Mouse (Mus musculus): ENCODE measurements around the gene Slc9b1.

Gene Slc9b1

GRCm38 (mm10) chr3:135395085-135395484 lies 47.3 kb downstream of the Slc9b1 start:
- no peak for DNase-seq

GRCm38 (mm10) chr3:135396081-135396480 lies 48.3 kb downstream of the Slc9b1 start:
- DNase-seq: no peak

- DNase-seq: no peak
Measured at GRCm38 (mm10) chr3:135397112-135397511, 49.3 kb downstream of the Slc9b1 start.

GRCm38 (mm10) chr3:135402201-135402658 lies 54.4 kb downstream of the Slc9b1 start:
- peak; percentile 85 to 90 for DNase-seq

- DNase-seq: no peak
Measured at GRCm38 (mm10) chr3:135403211-135403610, 55.4 kb downstream of the Slc9b1 start.

GRCm38 (mm10) chr3:135403856-135404255 lies 56.0 kb downstream of the Slc9b1 start:
- DNase-seq: no peak

GRCm38 (mm10) chr3:135404599-135404998 lies 56.8 kb downstream of the Slc9b1 start:
- DNase-seq: no peak

- no peak for DNase-seq
Measured at GRCm38 (mm10) chr3:135407351-135407750, 59.5 kb downstream of the Slc9b1 start.

GRCm38 (mm10) chr3:135409219-135409618 lies 61.4 kb downstream of the Slc9b1 start:
- no peak for DNase-seq

- DNase-seq: no peak
Measured at GRCm38 (mm10) chr3:135411056-135411455, 63.2 kb downstream of the Slc9b1 start.

GRCm38 (mm10) chr3:135411824-135412223 lies 64.0 kb downstream of the Slc9b1 start:
- peak in 1 of 2 experiments; percentile 31 for DNase-seq

- DNase-seq: no peak
Measured at GRCm38 (mm10) chr3:135417245-135417644, 69.4 kb downstream of the Slc9b1 start.

- no peak for DNase-seq
Measured at GRCm38 (mm10) chr3:135417799-135418198, 70.0 kb downstream of the Slc9b1 start.

GRCm38 (mm10) chr3:135420542-135421309 lies 72.9 kb downstream of the Slc9b1 start:
- no peak for DNase-seq

GRCm38 (mm10) chr3:135421310-135421594 lies 73.4 kb downstream of the Slc9b1 start:
- DNase-seq: no peak

GRCm38 (mm10) chr3:135422232-135422855 lies 74.5 kb downstream of the Slc9b1 start:
- DNase-seq: no peak

- DNase-seq: peak; percentile 88 to 93
Measured at GRCm38 (mm10) chr3:135422856-135423607, 75.2 kb downstream of the Slc9b1 start.

- no peak for DNase-seq
Measured at GRCm38 (mm10) chr3:135423608-135424212, 75.9 kb downstream of the Slc9b1 start, which contains the start of gene Cisd2. Gene Cisd2 (minus strand): TSS chr3:135423925.

GRCm38 (mm10) chr3:135436901-135437616 lies 89.2 kb downstream of the Slc9b1 start:
- no peak for DNase-seq

- peak; percentile 99 to 100 for DNase-seq
Measured at GRCm38 (mm10) chr3:135437758-135438495, 90.1 kb downstream of the Slc9b1 start, which contains the start of gene Ube2d3. Gene Ube2d3 (plus strand): TSS chr3:135438149.

- peak; percentile 96 to 97 for DNase-seq
Measured at GRCm38 (mm10) chr3:135438531-135438912, 90.7 kb downstream of the Slc9b1 start.
